Mouse (Mus musculus) limb, embryonic 13.5 days (tissue): ENCODE measurements at regions not wholly inside any gene's neighbourhood (a gene's known extent, or its start where the extent isn't known, plus 50 kb on each side); places are given as distances from the start of the nearest gene placed in this dataset.
"Not testable (repeated sequence)": the region's sequence is repeated elsewhere in the genome, so short reads cannot be mapped to it uniquely, and the experiment has no call there.

Source experiments
- ATAC-seq: fragments of 200-750 bp; cut with Nextera tagmentation; 2 replicates; pipeline ENCODE4 v1.8.0; 2017; ENCODE audit warnings: low read depth, moderate number of reproducible peaks, moderate TSS enrichment; ENCODE audit not compliant: low FRiP score
- H3K27ac ChIP-seq: fragments of 300-500 bp; sonication (generic); 2 replicates; pipeline ENCODE4 v1.5.1; 2015; ENCODE audit warnings: inconsistent platforms, mild to moderate bottlenecking, moderate library complexity
- H3K27me3 ChIP-seq: fragments of 300-500 bp; sonication (generic); 2 replicates; pipeline ENCODE4 v1.6.1; 2015; ENCODE audit warnings: mild to moderate bottlenecking, inconsistent platforms
- H3K36me3 ChIP-seq: fragments of 300-500 bp; sonication (generic); 2 replicates; pipeline ENCODE4 v1.6.1; 2015; ENCODE audit warnings: inconsistent platforms, mild to moderate bottlenecking, moderate library complexity
- H3K4me1 ChIP-seq: fragments of 300-500 bp; sonication (generic); 2 replicates; pipeline ENCODE4 v1.6.1; 2015; ENCODE audit warnings: inconsistent platforms
- H3K4me2 ChIP-seq: fragments of 300-500 bp; sonication (generic); replicated peaks from 2 replicates; pipeline ENCODE4 v1.6.1; 2015; ENCODE audit warnings: inconsistent platforms, mild to moderate bottlenecking, moderate library complexity
- H3K4me3 ChIP-seq: fragments of 300-500 bp; sonication (generic); 2 replicates; pipeline ENCODE4 v1.5.1; 2015; ENCODE audit warnings: moderate library complexity, mild to moderate bottlenecking, inconsistent platforms
- H3K9ac ChIP-seq: fragments of 300-500 bp; sonication (generic); 2 replicates; pipeline ENCODE4 v1.6.1; 2015; ENCODE audit warnings: mild to moderate bottlenecking, inconsistent platforms
- H3K9me3 ChIP-seq: fragments of 300-500 bp; sonication (generic); 2 replicates; pipeline ENCODE4 v1.6.1; 2016; ENCODE audit warnings: inconsistent platforms
- WGBS: fragments of 180-500 bp; shearing (Covaris S2); methylation state at CpG from one replicate; pipeline ENCODE4 v1.1.7; 2015; 5-methylcytosine and 5-hydroxymethylcytosine counted together

GRCm38 (mm10) chr17:13474310-13475094 lies 120.1 kb downstream of the Tcp10c start:
- 67% methylated on average over 14 of the region's 14 CpGs for WGBS
- H3K4me1 ChIP-seq, result peaks cover 18% of the 10 kb centered on the region
- H3K4me3 ChIP-seq, result no peak overlapping the region
- H3K9ac ChIP-seq, result no peak overlapping the region
- H3K27me3 ChIP-seq, result 0 out of 2 replicates have a peak, but pooled peaks cover 2% of the 10 kb centered on the region
- no peaks in the 10 kb centered on the region for H3K9me3 ChIP-seq
- H3K27ac ChIP-seq, result peak overlapping the region; percentile 28; the same call in 1 of the 2 replicates
- no peak overlapping the region for H3K4me2 ChIP-seq
- no peaks in the 10 kb centered on the region for H3K36me3 ChIP-seq
- no peak for ATAC-seq

- no peaks in the 10 kb centered on the region for H3K27me3 ChIP-seq
- whole genome bisulfite sequencing, result 14% methylated on average over 5 of the region's 5 CpGs
- H3K4me2 ChIP-seq, result peak overlapping the region; percentile 46
- H3K9me3 ChIP-seq, result no peaks in the 10 kb centered on the region
- H3K4me1 ChIP-seq, result peaks cover 35% of the 10 kb centered on the region
- no peak overlapping the region for H3K9ac ChIP-seq
- H3K27ac ChIP-seq, result peak overlapping the region; percentile 79
- H3K4me3 ChIP-seq, result no peak overlapping the region
- H3K36me3 ChIP-seq, result no peaks in the 10 kb centered on the region
- ATAC-seq, result peak; percentile 77
Measured at GRCm38 (mm10) chr17:13478866-13479571, 124.6 kb downstream of the Tcp10c start.

- peak; percentile 88 for ATAC-seq
- Histone ChIP-seq H3K4me2 (peak overlapping the region; percentile 46), H3K27ac (peak overlapping the region; percentile 79), H3K27me3 (no peaks in the 10 kb centered on the region), H3K4me3 (no peak overlapping the region), H3K9ac (no peak overlapping the region), H3K36me3 (no peaks in the 10 kb centered on the region), H3K9me3 (no peaks in the 10 kb centered on the region), H3K4me1 (peaks cover 30% of the 10 kb centered on the region)
- WGBS, result 5% methylated on average over 11 of the region's 12 CpGs
Measured at GRCm38 (mm10) chr17:13479572-13480063, 125.2 kb downstream of the Tcp10c start.

GRCm38 (mm10) chr17:13481445-13482085 lies 127.2 kb downstream of the Tcp10c start:
- 72% methylated on average over 7 of the region's 7 CpGs for WGBS
- no peak overlapping the region for H3K4me3 ChIP-seq
- H3K4me1 ChIP-seq, result peaks cover 27% of the 10 kb centered on the region
- ATAC-seq, result no peak
- H3K27ac ChIP-seq, result no peak overlapping the region
- no peaks in the 10 kb centered on the region for H3K27me3 ChIP-seq
- H3K9ac ChIP-seq, result no peak overlapping the region
- H3K4me2 ChIP-seq, result no peak overlapping the region
- no peaks in the 10 kb centered on the region for H3K9me3 ChIP-seq
- H3K36me3 ChIP-seq, result no peaks in the 10 kb centered on the region

GRCm38 (mm10) chr17:13482136-13482535 lies 127.8 kb downstream of the Tcp10c start:
- no peaks in the 10 kb centered on the region for H3K27me3 ChIP-seq
- H3K4me1 ChIP-seq, result peaks cover 27% of the 10 kb centered on the region
- H3K4me2 ChIP-seq, result no peak overlapping the region
- no peak for ATAC-seq
- H3K9ac ChIP-seq, result no peak overlapping the region
- H3K4me3 ChIP-seq, result no peak overlapping the region
- no peaks in the 10 kb centered on the region for H3K36me3 ChIP-seq
- WGBS, result 78% methylated on average over 3 of the region's 3 CpGs
- no peaks in the 10 kb centered on the region for H3K9me3 ChIP-seq
- no peak overlapping the region for H3K27ac ChIP-seq

GRCm38 (mm10) chr17:13487291-13488215 lies 133.2 kb downstream of the Tcp10c start:
- Histone ChIP-seq H3K27me3 (no peaks in the 10 kb centered on the region), H3K36me3 (no peaks in the 10 kb centered on the region), H3K9ac (no peak overlapping the region), H3K4me2 (no peak overlapping the region), H3K27ac (no peak overlapping the region), H3K9me3 (no peaks in the 10 kb centered on the region), H3K4me1 (no peaks in the 10 kb centered on the region), H3K4me3 (no peak overlapping the region)
- WGBS, result 83% methylated on average over 10 of the region's 10 CpGs
- no peak for ATAC-seq

GRCm38 (mm10) chr17:13488608-13489324 lies 134.4 kb downstream of the Tcp10c start:
- no peak for ATAC-seq
- no peak overlapping the region for H3K4me3 ChIP-seq
- WGBS, result 76% methylated on average over 9 of the region's 9 CpGs
- H3K36me3 ChIP-seq, result no peaks in the 10 kb centered on the region
- H3K27me3 ChIP-seq, result no peaks in the 10 kb centered on the region
- H3K4me2 ChIP-seq, result no peak overlapping the region
- no peak overlapping the region for H3K27ac ChIP-seq
- no peaks in the 10 kb centered on the region for H3K9me3 ChIP-seq
- H3K4me1 ChIP-seq, result no peaks in the 10 kb centered on the region
- H3K9ac ChIP-seq, result no peak overlapping the region

- WGBS, result 93% methylated on average over 1 of the region's 1 CpGs
- not testable (repeated sequence) for H3K4me1 ChIP-seq, H3K36me3 ChIP-seq, ATAC-seq, H3K4me3 ChIP-seq, H3K9ac ChIP-seq, H3K27ac ChIP-seq, H3K27me3 ChIP-seq, H3K4me2 ChIP-seq, H3K9me3 ChIP-seq
Measured at GRCm38 (mm10) chr17:13492239-13492638, 137.9 kb downstream of the Tcp10c start.

- H3K9ac ChIP-seq, H3K27ac ChIP-seq, H3K27me3 ChIP-seq, H3K4me1 ChIP-seq, H3K9me3 ChIP-seq, ATAC-seq, H3K36me3 ChIP-seq, H3K4me3 ChIP-seq, H3K4me2 ChIP-seq: not testable (repeated sequence)
- 57% methylated on average over 4 of the region's 7 CpGs for WGBS
Measured at GRCm38 (mm10) chr17:13492649-13493277, 138.4 kb downstream of the Tcp10c start.

GRCm38 (mm10) chr17:13493866-13494265 lies 139.5 kb downstream of the Tcp10c start:
- H3K4me2 ChIP-seq, H3K9me3 ChIP-seq, H3K4me3 ChIP-seq, H3K36me3 ChIP-seq, H3K27ac ChIP-seq, ATAC-seq, H3K27me3 ChIP-seq, H3K9ac ChIP-seq, H3K4me1 ChIP-seq: not testable (repeated sequence)
- WGBS, result 86% methylated on average over 3 of the region's 3 CpGs

- ATAC-seq, H3K27me3 ChIP-seq, H3K9me3 ChIP-seq, H3K4me3 ChIP-seq, H3K4me2 ChIP-seq, H3K9ac ChIP-seq, H3K36me3 ChIP-seq, H3K4me1 ChIP-seq, H3K27ac ChIP-seq: not testable (repeated sequence)
- no CpG with 5 or more reads among the region's 1 CpGs for whole genome bisulfite sequencing
Measured at GRCm38 (mm10) chr17:13494475-13494874, 140.1 kb downstream of the Tcp10c start.
